Comparison of ENCODE assay signal across 9 mouse cellular contexts in the genomic region with DNA sequence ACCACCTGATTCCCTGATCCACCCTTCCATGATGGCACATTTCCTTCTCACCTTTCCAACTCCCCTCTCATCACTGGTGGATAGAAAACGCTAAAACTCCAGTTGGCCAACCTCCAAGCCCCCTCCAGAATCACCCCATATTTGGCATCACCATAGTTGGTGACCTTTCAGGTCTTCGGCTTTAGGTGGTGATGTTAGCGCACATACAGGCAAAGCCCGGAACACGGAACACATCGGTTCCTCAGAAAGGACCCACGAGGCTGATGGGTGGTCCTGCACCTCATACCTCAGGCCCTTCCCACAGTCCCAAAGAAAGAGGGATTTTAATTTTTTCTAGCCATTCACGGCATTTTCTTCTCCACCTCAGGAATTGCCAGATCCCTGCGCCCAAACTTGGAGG. TPM values are rescaled to one million over a fixed set of nuclear protein-coding genes. Genes with fewer than 3 reads are reported as not detected.
DNase-seq lines count a peak whose midpoint lies in the region; ATAC-seq and TF ChIP-seq lines count a peak whose summit lies in the region.
"Had no signal": no experiment of that assay in that cellular context is flagged by ENCODE, and none has a peak within 500 bp of the region (broad histone marks: within the 10 kb centered on the region; RNA-seq: fewer than 3 reads in every experiment).

No protein-coding gene starts in this region.

- WGBS in heart, embryonic 11.5 days (ENCODE audit: insufficient replicate concordance), result 70% methylated on average over 9 of the region's 9 CpGs
- 71% methylated on average over 9 of the region's 9 CpGs for WGBS in forebrain, embryonic 16.5 days
- WGBS in liver, embryonic 16.5 days (ENCODE audit: insufficient replicate concordance), result 58% methylated on average over 9 of the region's 9 CpGs

- no peak overlapping the region for H3K27ac ChIP-seq in heart, embryonic 11.5 days (ENCODE audit: low read depth, low read length)
- H3K27ac ChIP-seq in ES-E14 (ENCODE audit: insufficient read depth, low read depth, low read length, poor library complexity, severe bottlenecking), result no peak overlapping the region
- H3K27ac ChIP-seq in forebrain, embryonic 16.5 days (ENCODE audit: low read length), result peak overlapping the region; percentile 96
- no peak overlapping the region for H3K27ac ChIP-seq in liver, embryonic 16.5 days (ENCODE audit: low read length)

- no peak overlapping the region for H3K9ac ChIP-seq in heart, embryonic 11.5 days (ENCODE audit: low read depth, low read length)
- no peak overlapping the region for H3K9ac ChIP-seq in ES-E14 (ENCODE audit: insufficient read depth, low read depth, low read length, poor library complexity, severe bottlenecking)
- H3K9ac ChIP-seq in forebrain, embryonic 16.5 days (replicated peaks; ENCODE audit: low read depth, low read length), result peak overlapping the region; percentile 89
- H3K9ac ChIP-seq in liver, embryonic 16.5 days (ENCODE audit: low read depth, low read length), result no peak overlapping the region

- H3K4me1 ChIP-seq in heart, embryonic 11.5 days (ENCODE audit: control insufficient read depth, insufficient read depth, low read length), result peaks cover 2% of the 10 kb centered on the region; the same call in 1 of the 2 replicates
- H3K4me1 ChIP-seq in ES-E14 (ENCODE audit: control insufficient read depth in 2 of 2, insufficient read depth in 2 of 2, low read length in 2 of 2, poor library complexity in 1 of 2), result no peaks in the 10 kb centered on the region; a peak in 1 of 4 replicates
- peaks cover 9% of the 10 kb centered on the region for H3K4me1 ChIP-seq in forebrain, embryonic 16.5 days (replicated peaks; ENCODE audit: control insufficient read depth, insufficient read depth, low read length)
- peaks cover 2% of the 10 kb centered on the region; the same call in 1 of the 2 replicates for H3K4me1 ChIP-seq in liver, embryonic 16.5 days (ENCODE audit: control insufficient read depth, low read depth, low read length)

- no peaks in the 10 kb centered on the region; the same call in 1 of the 2 replicates for H3K9me3 ChIP-seq in heart, embryonic 11.5 days (replicated peaks; ENCODE audit: control insufficient read depth, low read length)
- H3K9me3 ChIP-seq in ES-E14 (ENCODE audit: control insufficient read depth, insufficient read depth, low read depth, low read length), result no peaks in the 10 kb centered on the region
- no peaks in the 10 kb centered on the region for H3K9me3 ChIP-seq in forebrain, embryonic 16.5 days (ENCODE audit: control insufficient read depth, low read length)
- H3K9me3 ChIP-seq in liver, embryonic 16.5 days (replicated peaks; ENCODE audit: control insufficient read depth, low read length), result no peaks in the 10 kb centered on the region

- H3K4me2 ChIP-seq in heart, embryonic 11.5 days, result peak overlapping the region; percentile 87
- H3K4me2 ChIP-seq in forebrain, embryonic 16.5 days (ENCODE audit: low read length), result peak overlapping the region; percentile 58
- peak overlapping the region; percentile 56; the same call in 1 of the 2 replicates for H3K4me2 ChIP-seq in liver, embryonic 16.5 days (ENCODE audit: low read depth, low read length)

- in situ Hi-C loops in ES-E14 (cut with MboI; ENCODE audit: low sequenced_read_pairs in 2 of 2, unreplicated experiment in 2 of 2), result no loop called here

- no peak for DNase-seq in heart, postnatal 4 days
- DNase-seq in ES-E14 (ENCODE audit: low read depth, low spot score), result no peak
- no peak for DNase-seq in adrenal gland, adult 2 months
- DNase-seq in spleen, postnatal 4 days (ENCODE audit: low spot score in 2 of 2), result no peak
- DNase-seq in gastrocnemius, postnatal 14 days, result no peak

- intact Hi-C loops in gastrocnemius, postnatal 14 days (cut with DNase I; ENCODE audit: low total_unique reads), result no loop called here

- peak overlapping the region; percentile 56 for H3K4me3 ChIP-seq in heart, embryonic 11.5 days (ENCODE audit: low read depth, low read length)
- H3K4me3 ChIP-seq in ES-E14 (ENCODE audit: insufficient read depth in 1 of 2, low read depth in 1 of 2, low read length in 2 of 2, poor library complexity in 1 of 2, severe bottlenecking in 1 of 2), result peak overlapping the region; percentile 58 to 79; a peak in 2 of 4 replicates
- H3K4me3 ChIP-seq in forebrain, embryonic 16.5 days (replicated peaks; ENCODE audit: low read length), result peak overlapping the region; percentile 76
- no peak overlapping the region for H3K4me3 ChIP-seq in liver, embryonic 16.5 days (ENCODE audit: low read depth, low read length)

- no peaks in the 10 kb centered on the region for H3K36me3 ChIP-seq in heart, embryonic 11.5 days (ENCODE audit: control insufficient read depth, insufficient read depth, low read length)
- no peaks in the 10 kb centered on the region for H3K36me3 ChIP-seq in ES-E14 (ENCODE audit: control insufficient read depth, insufficient read depth, low read length, poor library complexity, severe bottlenecking)
- H3K36me3 ChIP-seq in forebrain, embryonic 16.5 days (ENCODE audit: control insufficient read depth, insufficient read depth), result no peaks in the 10 kb centered on the region
- no peaks in the 10 kb centered on the region for H3K36me3 ChIP-seq in liver, embryonic 16.5 days (ENCODE audit: control insufficient read depth, insufficient read depth)

- peaks cover 53% of the 10 kb centered on the region for H3K27me3 ChIP-seq in heart, embryonic 11.5 days (ENCODE audit: control insufficient read depth, insufficient read depth, low read length)
- no peaks in the 10 kb centered on the region for H3K27me3 ChIP-seq in forebrain, embryonic 16.5 days (replicated peaks; ENCODE audit: control insufficient read depth, insufficient read depth, low read length)
- H3K27me3 ChIP-seq in liver, embryonic 16.5 days (ENCODE audit: control insufficient read depth, insufficient read depth, low read depth, low read length), result peaks cover 34% of the 10 kb centered on the region

- ATAC-seq in heart, embryonic 11.5 days (replicated peaks; ENCODE audit: insufficient number of reproducible peaks, low FRiP score, low TSS enrichment), result no peak
- 0 out of 2 replicates have a peak, but pooled peaks have one; percentile 24 for ATAC-seq in forebrain, embryonic 16.5 days
- ATAC-seq in liver, embryonic 16.5 days (ENCODE audit: low read depth), result no peak

TF ChIP-seq in ES-E14, 5 proteins besides CTCF, POLR2A, EP300 and RAD21:
- TF ChIP-seq ZNF384 (IDR thresholded peaks at IDR 0.05; ENCODE audit: low read depth, low read length) (no peak), ZC3H11A (IDR thresholded peaks at IDR 0.05; ENCODE audit: borderline replicate concordance, low read depth, low read length) (no peak), MAFK (IDR thresholded peaks at IDR 0.05; ENCODE audit: insufficient read depth, low read depth, low read length) (no peak), CHD2 (IDR thresholded peaks at IDR 0.05; ENCODE audit: low read depth, low read length) (no peak), HCFC1 (IDR thresholded peaks at IDR 0.05; ENCODE audit: borderline replicate concordance, insufficient read depth, low read length) (no peak)
TF ChIP-seq in ES-E14: peak in this region for 0.

RNA-seq across cellular contexts. Expression of gene Gm960, which starts 0.7 kb away (rescaled TPM):
- polyA plus RNA-seq in heart, embryonic 11.5 days (2014; fragmentation: Nextera tagmentation; extraction: Ambion mirVana), result 1.2 TPM in 2 replicates
- total RNA-seq in heart, postnatal 4 days (2021), result under 1 TPM; 0.12 to 0.68 TPM
- 0.79 and 1.1 TPM in 2 replicates for total RNA-seq in ES-E14 (2012; rRNA removed)
- 6.4 and 8.9 TPM in 2 replicates for polyA plus RNA-seq in forebrain, embryonic 16.5 days (2015; fragmentation: Nextera tagmentation; extraction: Ambion mirVana)
- polyA plus RNA-seq in liver, embryonic 16.5 days (2015; fragmentation: Nextera tagmentation; extraction: Ambion mirVana), result 0.40 and 0.57 TPM in 2 replicates
- total RNA-seq in adrenal gland, adult 2 months (2021), result under 1 TPM in 1 of 2 experiments, not detected in 1; 0.12 TPM
- 0.27 and 2.3 TPM in 2 replicates for polyA plus RNA-seq in adrenal gland, adult 2 months (2012; rRNA removed)
- total RNA-seq in gastrocnemius, postnatal 14 days (2021), result under 1 TPM; 0.12 to 0.71 TPM
- total RNA-seq: heart, postnatal 14 days had no signal

RNA-seq across cellular contexts. Expression of gene Sptbn2, which starts 13.2 kb away (rescaled TPM):
- polyA plus RNA-seq in heart, embryonic 11.5 days (2014; fragmentation: Nextera tagmentation; extraction: Ambion mirVana), result 0.42 and 0.49 TPM in 2 replicates
- total RNA-seq in heart, postnatal 4 days (2021), result under 1 TPM; 0.25 to 0.33 TPM
- 14.1 and 36.7 TPM in 2 replicates for total RNA-seq in ES-E14 (2012; rRNA removed)
- 37.1 and 40.3 TPM in 2 replicates for polyA plus RNA-seq in forebrain, embryonic 16.5 days (2015; fragmentation: Nextera tagmentation; extraction: Ambion mirVana)
- polyA plus RNA-seq in liver, embryonic 16.5 days (2015; fragmentation: Nextera tagmentation; extraction: Ambion mirVana), result 0.07 and 0.12 TPM in 2 replicates
- total RNA-seq in adrenal gland, adult 2 months (2021), result under 1 TPM; 0.58 to 0.83 TPM
- polyA plus RNA-seq in adrenal gland, adult 2 months (2012; rRNA removed), result 0.30 and 0.42 TPM in 2 replicates
- under 1 TPM; 0.23 to 0.40 TPM for total RNA-seq in gastrocnemius, postnatal 14 days (2021)

RNA-seq across cellular contexts. Expression of gene Rbm4b, which starts 58.6 kb away (rescaled TPM):
- polyA plus RNA-seq in heart, embryonic 11.5 days (2014; fragmentation: Nextera tagmentation; extraction: Ambion mirVana), result 37.0 and 43.4 TPM in 2 replicates
- total RNA-seq in heart, postnatal 4 days (2021), result 1 to 10 TPM; 7.5 to 8.3 TPM
- 11.1 and 11.3 TPM in 2 replicates for total RNA-seq in ES-E14 (2012; rRNA removed)
- polyA plus RNA-seq in forebrain, embryonic 16.5 days (2015; fragmentation: Nextera tagmentation; extraction: Ambion mirVana), result 189 and 196 TPM in 2 replicates
- 17.6 and 18.3 TPM in 2 replicates for polyA plus RNA-seq in liver, embryonic 16.5 days (2015; fragmentation: Nextera tagmentation; extraction: Ambion mirVana)
- total RNA-seq in adrenal gland, adult 2 months (2021), result 10 to 100 TPM; 12.4 to 17.9 TPM
- 5.8 and 7.4 TPM in 2 replicates for polyA plus RNA-seq in adrenal gland, adult 2 months (2012; rRNA removed)
- total RNA-seq in gastrocnemius, postnatal 14 days (2021), result 1 to 10 TPM; 2.5 to 3.4 TPM
